Mouse (Mus musculus) T-helper 1 cell (primary cell): ENCODE measurements around the gene Gm1113.

Experiments
- in situ Hi-C: fragments of 300-600 bp; cut with MboI, MseI; formaldehyde crosslinking; loops from one replicate; pipeline ENCODE4 v1.15.1; 2025; ENCODE audit warnings: high pct_unique_total_duplicates

The Gm1113 gene

DNA sequence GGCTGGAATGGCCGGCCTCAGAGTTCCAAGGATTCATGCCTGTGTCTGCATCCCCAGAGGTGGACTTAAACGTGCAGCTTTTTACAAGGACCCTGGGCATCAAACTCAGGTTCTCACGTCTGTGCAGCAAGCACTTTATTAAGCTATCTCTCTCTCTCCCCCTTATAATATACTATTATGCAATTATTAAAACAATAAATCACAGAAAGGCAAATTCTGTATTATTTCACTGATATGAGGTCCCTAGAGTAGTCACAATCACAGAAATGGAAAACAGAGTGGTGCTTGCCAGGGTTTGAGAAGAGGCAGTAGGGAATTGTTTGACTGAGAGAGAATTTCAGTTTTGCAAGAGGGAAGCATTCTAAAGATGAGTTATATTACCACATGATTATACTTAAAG is 11.1 kb upstream of the Gm1113 start:
- in situ Hi-C loops = no loop called here

- in situ Hi-C loops = no loop called here
Observed at GRCm38 (mm10) chr9:35523941-35524411, 5.9 kb upstream of the Gm1113 start.

DNA sequence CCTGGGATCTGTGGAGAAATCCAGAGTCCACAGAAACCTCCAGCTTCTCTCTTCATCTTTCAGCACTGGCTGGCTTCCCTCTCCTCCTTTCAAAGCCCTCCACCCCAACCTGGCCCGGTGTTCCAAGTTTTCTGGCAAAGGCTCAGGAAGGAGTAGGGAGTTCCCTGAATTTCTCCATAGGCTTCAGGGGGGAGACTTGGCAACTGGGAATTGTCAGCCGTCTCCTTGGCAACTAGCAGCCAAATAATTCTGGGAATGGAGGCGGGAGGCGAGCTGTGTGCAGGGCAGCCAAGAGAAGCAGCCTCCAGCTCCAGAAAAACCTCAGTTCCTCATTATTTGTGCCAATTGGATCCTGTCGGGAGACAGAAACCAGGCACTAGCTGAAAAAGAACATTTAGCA is 5.5 kb upstream of the Gm1113 start:
- in situ Hi-C loops = no loop called here

DNA sequence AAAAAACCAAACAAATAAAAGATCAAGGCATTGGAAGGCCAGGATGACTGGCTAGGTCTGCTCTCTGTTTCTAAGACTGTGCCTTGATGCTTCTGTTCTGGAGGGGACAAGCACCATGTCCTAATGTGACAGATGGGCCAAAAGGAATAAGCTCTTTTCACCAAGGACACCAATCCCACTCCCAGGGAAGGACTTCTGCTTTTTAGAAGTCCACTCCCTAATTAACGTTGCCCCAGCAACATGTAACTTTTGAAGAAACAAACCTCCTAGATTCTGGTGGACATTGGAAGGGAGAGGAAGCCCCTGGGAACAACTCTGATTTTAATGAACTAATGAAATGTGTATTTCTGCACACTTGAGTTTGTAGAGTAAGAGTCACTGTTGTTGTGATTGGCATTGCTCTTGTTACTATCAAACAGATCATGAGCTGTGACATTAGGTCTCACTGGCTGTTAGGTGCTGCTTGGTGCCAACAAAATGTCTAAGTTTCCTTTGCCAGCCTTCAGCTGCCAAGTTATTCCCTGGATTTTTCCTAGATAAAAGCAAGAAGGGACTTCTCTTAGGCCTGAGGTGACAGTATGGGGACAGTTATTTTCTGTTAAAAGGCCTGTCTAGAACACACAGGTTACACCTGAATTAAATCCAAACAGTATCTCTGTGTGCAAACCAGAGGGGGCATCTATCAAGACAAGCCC is 4.9 kb upstream of the Gm1113 start:
- in situ Hi-C loops = no loop called here

- in situ Hi-C loops = no loop called here
Observed at GRCm38 (mm10) chr9:35522241-35522640, 4.2 kb upstream of the Gm1113 start.

DNA sequence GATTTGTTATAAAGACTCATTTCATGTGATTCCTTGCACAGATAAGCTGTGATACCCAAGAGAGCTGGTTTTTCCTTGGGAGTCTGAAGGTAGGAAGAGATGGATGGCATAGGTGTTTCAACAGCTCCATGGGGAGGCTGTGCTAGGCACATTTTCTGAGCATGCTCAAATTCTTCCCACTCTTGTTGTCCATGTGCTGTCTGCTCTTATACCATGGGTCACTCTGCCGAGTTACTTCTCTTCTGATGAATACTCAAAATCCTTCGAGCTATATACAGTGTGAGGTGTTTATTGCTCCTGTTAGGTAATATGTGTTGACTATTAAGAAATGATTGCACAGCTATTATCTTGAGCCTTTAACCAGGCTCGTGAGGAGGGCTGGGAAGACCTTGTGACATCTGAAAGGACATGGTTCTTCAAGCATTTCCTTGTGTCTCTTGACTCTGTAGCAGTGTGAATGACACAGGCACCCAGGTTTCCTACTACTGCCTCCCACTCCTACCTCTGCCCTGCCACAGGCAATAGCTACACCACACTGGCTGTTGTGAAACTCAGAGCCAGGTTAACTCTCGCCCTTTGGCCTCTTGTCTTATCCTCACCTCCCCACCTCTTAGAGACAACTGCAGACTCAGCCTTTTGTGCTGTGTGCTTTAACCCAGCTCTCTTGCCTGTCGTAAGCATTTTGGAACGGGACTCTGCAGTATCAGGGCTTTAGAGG is 2.7 kb upstream of the Gm1113 start:
- in situ Hi-C loops = no loop called here

DNA sequence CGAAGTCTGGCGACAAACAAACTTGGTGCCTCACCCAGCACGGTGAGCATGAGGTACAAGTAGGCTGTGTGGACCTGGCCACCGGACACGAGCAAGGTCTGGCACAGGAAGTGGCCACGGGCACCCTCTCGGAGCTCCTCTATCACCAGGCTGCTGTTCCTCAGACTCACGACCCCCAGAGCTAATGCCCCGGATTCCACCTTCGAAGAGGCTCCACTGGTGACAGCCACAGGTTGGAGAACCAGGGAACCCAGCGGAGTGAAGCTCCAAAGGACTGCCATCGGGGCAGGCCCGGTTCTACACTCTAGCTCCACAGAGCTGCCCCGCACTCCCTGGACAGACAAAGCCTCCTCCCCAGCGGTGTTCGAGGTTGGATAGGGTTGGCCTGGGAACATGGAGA is 1.4 kb downstream of the Gm1113 start:
- in situ Hi-C loops = no loop called here

DNA sequence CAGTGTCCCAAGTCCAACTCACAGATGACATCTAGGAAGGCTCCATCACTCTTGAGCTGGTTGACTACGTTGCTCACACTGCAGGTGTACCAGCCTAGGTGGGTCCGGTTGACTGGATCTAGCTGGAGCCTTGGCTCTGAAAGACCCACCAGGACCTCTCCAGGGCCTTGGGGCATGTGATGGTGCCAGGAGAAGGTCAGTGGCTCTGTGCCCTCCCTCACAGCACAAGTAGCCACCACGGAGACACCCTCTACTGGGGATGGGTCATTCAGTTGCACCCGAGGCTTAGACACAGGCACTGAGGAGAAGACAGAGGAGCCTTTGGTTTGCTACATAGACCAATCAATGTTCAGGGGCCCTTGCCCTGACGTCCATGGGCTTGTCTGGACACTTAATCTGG is 1.9 kb downstream of the Gm1113 start:
- in situ Hi-C loops = no loop called here

DNA sequence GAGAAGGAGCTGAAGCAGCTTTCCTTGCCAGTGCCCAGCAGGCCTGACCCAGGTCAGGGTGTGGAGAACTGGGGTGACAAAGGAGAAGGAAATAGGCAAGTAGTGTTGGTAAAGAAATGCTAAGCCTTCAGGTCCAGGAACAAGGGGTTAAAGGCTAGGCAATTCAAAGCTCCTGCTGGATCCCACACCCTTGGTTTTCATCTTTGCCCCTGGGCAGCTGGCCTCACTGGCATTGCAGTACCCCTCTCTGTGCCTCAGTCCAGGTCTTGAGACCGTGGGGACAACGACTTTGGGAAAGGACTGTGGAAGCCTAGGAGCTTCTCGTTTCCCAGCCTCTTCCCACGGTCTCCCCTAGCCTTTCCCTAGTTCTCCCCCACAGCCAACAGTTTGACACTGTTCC is 4.2 kb downstream of the Gm1113 start:
- in situ Hi-C loops = no loop called here

- in situ Hi-C loops = no loop called here
Observed at GRCm38 (mm10) chr9:35508234-35508633, 9.8 kb downstream of the Gm1113 start.

DNA sequence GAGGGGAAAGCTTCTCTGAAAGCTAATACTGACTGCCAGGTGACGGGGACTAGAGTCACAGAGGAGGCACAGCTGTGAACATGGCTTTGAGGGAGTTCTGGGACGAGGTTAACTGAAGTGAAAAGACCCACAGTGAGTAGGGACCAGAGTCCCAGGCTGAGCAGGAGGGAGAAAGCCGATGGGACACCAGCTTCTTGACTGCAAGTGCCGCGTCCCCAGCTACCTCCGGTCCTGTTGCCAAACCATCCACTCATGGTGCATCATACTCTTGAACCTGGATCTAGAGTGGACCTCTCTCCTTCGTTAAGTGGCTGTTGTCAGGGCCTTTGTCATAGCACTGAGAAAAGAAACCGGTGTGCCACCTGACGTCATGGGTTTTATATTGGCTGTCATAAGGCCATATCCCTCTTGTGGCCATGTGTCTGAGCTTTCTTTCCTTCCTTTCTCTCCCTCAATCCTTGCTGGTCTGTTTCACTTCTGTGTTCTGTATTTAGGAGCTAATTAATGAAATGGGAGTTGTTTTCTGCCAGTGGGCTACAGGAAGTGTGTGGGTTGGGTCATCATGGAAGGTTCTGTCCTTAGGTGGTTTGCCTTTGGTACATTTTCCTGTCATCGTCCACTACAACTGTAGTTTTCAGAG is 15.6 kb downstream of the Gm1113 start:
- in situ Hi-C loops = no loop called here

DNA sequence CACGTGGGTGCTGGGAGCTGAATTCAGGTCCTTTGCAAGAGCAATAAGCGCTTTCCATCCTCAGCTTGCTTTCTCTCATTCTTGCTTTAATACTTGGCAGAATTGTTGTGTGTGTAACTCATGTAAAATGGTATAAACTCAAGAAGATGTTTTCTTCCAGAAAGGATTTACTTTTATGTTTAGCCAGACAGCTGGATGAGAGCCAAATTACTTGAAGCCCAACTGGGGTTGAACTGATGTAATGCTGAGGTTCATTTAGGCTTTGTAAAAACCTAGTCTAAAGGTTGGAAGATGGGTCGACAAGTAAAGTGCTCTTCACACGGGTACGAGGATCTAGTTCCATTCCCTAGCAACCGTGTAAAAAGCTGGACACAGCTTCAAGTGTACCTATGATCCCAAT is 18.1 kb downstream of the Gm1113 start:
- in situ Hi-C loops = no loop called here

DNA sequence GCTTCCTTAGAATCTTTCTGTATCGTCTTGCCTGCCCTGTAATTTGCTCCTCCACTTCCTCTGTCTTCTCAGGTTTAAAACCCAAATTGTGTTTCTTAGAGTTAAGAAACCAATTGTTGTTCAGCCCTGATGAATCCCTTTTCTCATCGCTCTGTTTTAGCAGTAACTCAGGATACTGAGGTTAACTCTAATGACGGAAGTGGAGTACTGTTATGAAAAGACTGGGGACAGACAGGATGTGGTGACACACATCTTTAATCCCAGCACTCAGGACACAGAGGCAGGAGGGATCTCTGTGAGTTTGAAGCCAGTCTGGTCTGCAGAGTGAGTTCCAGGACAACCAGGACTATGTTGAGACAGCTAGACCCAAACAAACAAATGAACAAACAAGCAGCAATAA is 22.6 kb downstream of the Gm1113 start:
- in situ Hi-C loops = no loop called here

GRCm38 (mm10) chr9:35494937-35495336 is 23.1 kb downstream of the Gm1113 start:
- in situ Hi-C loops = no loop called here

GRCm38 (mm10) chr9:35493733-35494092 is 24.4 kb downstream of the Gm1113 start:
- in situ Hi-C loops = no loop called here

GRCm38 (mm10) chr9:35493033-35493732 is 24.9 kb downstream of the Gm1113 start:
- in situ Hi-C loops = no loop called here

DNA sequence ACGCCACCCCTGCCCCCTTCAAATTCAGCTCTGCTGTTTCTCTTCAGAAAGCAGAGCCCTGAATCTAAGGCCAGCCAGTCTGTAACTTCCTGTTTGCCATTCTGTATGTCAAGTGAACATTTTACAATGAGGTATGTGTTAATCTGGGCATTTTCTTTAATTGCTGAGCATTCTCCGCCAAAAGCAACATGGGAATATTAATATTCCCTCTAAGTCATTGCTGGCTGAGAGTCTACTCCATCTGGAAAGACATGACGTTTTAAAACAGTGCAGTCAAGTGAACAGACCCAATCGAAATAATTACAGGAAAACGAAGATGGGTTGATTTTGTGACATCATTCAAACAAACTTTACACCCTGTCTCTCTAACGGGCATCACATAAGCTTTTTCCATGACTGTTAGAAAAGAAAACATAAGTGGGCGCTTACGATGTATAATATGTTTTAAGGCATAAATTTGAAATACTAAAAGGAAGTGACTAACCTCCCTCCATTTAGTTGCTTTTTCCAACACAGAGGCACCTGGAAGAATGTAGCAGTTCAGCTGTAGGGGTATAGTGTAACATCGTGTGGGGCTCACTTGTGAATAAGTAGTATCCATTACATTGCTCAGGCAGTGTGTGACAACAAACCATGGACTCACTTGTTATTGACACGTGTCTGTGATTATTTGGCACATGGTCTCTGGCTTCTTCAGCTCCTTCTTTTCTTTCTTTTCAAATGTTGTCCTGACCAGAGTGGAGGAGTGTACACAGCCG is 26.8 kb downstream of the Gm1113 start:
- in situ Hi-C loops = no loop called here

DNA sequence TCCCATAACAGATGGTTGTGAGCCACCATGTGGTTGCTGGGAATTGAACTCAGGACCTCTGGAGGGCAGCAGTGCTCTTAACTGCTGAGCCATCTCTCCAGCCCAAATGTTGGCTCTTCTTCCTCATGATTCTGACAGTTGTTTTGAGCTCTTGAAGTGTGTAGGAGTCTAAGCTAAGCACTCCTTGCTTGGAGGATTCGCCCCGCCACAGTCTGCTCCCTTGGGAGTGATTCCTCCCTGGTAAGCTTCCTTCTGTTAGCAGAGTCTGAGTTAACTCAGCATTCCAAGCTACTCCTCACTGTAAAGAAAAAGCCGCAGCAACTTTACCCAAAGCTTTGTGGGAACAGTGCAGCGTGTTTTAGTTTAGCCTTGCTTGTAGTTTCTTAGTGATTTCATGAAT is 29.6 kb downstream of the Gm1113 start:
- in situ Hi-C loops = loop anchor here (5.0 kb wide), 1 partner anchor 56 kb away; no protein-coding TSS in a partner anchor

- in situ Hi-C loops = loop anchor here (5.0 kb wide), 1 partner anchor 54 kb away; no protein-coding TSS in a partner anchor
Observed at GRCm38 (mm10) chr9:35486616-35487015, 31.5 kb downstream of the Gm1113 start.

GRCm38 (mm10) chr9:35483949-35484348 is 34.1 kb downstream of the Gm1113 start:
- in situ Hi-C loops = no loop called here
